Mouse (Mus musculus): ENCODE measurements at regions not wholly inside any gene's neighbourhood (a gene's known extent, or its start where the extent isn't known, plus 50 kb on each side); places are given as distances from the start of the nearest gene placed in this dataset.

DNA sequence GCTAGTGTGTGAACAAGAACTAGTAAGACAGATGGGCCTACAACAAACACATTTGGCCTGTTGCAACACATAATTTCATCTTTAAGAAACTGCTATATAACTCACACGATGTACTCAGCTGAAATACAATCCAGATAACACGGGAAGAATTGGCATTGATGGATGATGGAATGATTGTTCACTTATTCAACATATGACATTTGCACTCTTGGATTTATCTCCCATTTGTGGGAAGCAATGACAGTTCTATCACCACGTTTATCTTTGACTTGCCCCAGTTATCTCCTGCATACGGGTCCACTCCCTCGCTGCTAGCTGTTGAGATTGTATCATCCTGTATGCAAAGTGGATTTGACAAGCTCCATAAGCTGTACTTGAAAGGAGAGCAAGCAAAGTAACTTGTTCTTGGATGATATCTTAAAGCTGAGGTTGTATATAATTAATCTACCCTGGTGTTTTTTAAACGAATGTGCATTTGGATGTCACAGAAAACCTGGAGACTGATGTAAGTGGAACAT is 2474.9 kb upstream of the Gm7489 start:
- Histone ChIP-seq H3K4me1 (ENCODE audit: insufficient read depth, low read depth, low read length) (no peaks in the 10 kb centered on the region), H3K4me3 (ENCODE audit: low read depth, low read length) (no peak overlapping the region), H3K9me3 (ENCODE audit: low read length) (no peaks in the 10 kb centered on the region), H3K4me2 (replicated peaks; ENCODE audit: low read depth, low read length) (no peak overlapping the region), H3K36me3 (ENCODE audit: insufficient read depth, low read length) (no peaks in the 10 kb centered on the region), H3K27me3 (replicated peaks; ENCODE audit: insufficient read depth, low read length) (no peaks in the 10 kb centered on the region), H3K27ac (ENCODE audit: low read length) (no peak overlapping the region), H3K9ac (replicated peaks; ENCODE audit: low read depth) (no peak overlapping the region)
- 26% methylated on average over 6 of the region's 6 CpGs for WGBS
- DNase-seq (ENCODE audit: low spot score), result no peak
- ATAC-seq, result no peak
- TF ChIP-seq CTCF (IDR thresholded peaks at IDR 0.05), result no peak
- no peak for TF ChIP-seq EP300 (IDR thresholded peaks at IDR 0.05)

- no peak for ATAC-seq
- TF ChIP-seq EP300 (IDR thresholded peaks at IDR 0.05), result no peak
- TF ChIP-seq CTCF (IDR thresholded peaks at IDR 0.05), result no peak
- Histone ChIP-seq H3K27me3 (replicated peaks; ENCODE audit: insufficient read depth, low read length) (no peaks in the 10 kb centered on the region), H3K4me2 (replicated peaks; ENCODE audit: low read depth, low read length) (no peak overlapping the region), H3K27ac (ENCODE audit: low read length) (no peak overlapping the region), H3K4me1 (ENCODE audit: insufficient read depth, low read depth, low read length) (no peaks in the 10 kb centered on the region), H3K9ac (replicated peaks; ENCODE audit: low read depth) (no peak overlapping the region), H3K9me3 (ENCODE audit: low read length) (no peaks in the 10 kb centered on the region), H3K36me3 (ENCODE audit: insufficient read depth, low read length) (no peaks in the 10 kb centered on the region), H3K4me3 (ENCODE audit: low read depth, low read length) (no peak overlapping the region)
- DNase-seq (ENCODE audit: low spot score), result no peak
Observed at GRCm38 (mm10) chr15:51411966-51412365, 2472.7 kb upstream of the Gm7489 start.

GRCm38 (mm10) chr15:51442606-51443005 is 2442.1 kb upstream of the Gm7489 start:
- Histone ChIP-seq H3K9me3 (ENCODE audit: low read length) (no peaks in the 10 kb centered on the region), H3K27me3 (replicated peaks; ENCODE audit: insufficient read depth, low read length) (no peaks in the 10 kb centered on the region), H3K4me2 (replicated peaks; ENCODE audit: low read depth, low read length) (no peak overlapping the region), H3K36me3 (ENCODE audit: insufficient read depth, low read length) (no peaks in the 10 kb centered on the region), H3K4me1 (ENCODE audit: insufficient read depth, low read depth, low read length) (no peaks in the 10 kb centered on the region), H3K4me3 (ENCODE audit: low read depth, low read length) (no peak overlapping the region), H3K9ac (replicated peaks; ENCODE audit: low read depth) (no peak overlapping the region), H3K27ac (ENCODE audit: low read length) (no peak overlapping the region)
- WGBS, result 58% methylated on average over 2 of the region's 2 CpGs
- TF ChIP-seq CTCF (IDR thresholded peaks at IDR 0.05) (no peak), EP300 (IDR thresholded peaks at IDR 0.05) (no peak)
- ATAC-seq, result no peak
- DNase-seq (ENCODE audit: low spot score), result no peak

GRCm38 (mm10) chr15:51469895-51470294 is 2414.8 kb upstream of the Gm7489 start:
- no peak for ATAC-seq
- WGBS, result 65% methylated on average over 3 of the region's 3 CpGs
- no peaks in the 10 kb centered on the region for H3K36me3 ChIP-seq (ENCODE audit: insufficient read depth, low read length)
- no peaks in the 10 kb centered on the region for H3K27me3 ChIP-seq (replicated peaks; ENCODE audit: insufficient read depth, low read length)
- no peak overlapping the region for H3K4me3 ChIP-seq (ENCODE audit: low read depth, low read length)
- TF ChIP-seq CTCF (IDR thresholded peaks at IDR 0.05) (no peak), EP300 (IDR thresholded peaks at IDR 0.05) (no peak)
- H3K9me3 ChIP-seq (ENCODE audit: low read length), result no peaks in the 10 kb centered on the region
- no peak for DNase-seq (ENCODE audit: low spot score)
- H3K4me1 ChIP-seq (ENCODE audit: insufficient read depth, low read depth, low read length), result no peaks in the 10 kb centered on the region
- no peak overlapping the region for H3K9ac ChIP-seq (replicated peaks; ENCODE audit: low read depth)
- H3K4me2 ChIP-seq (replicated peaks; ENCODE audit: low read depth, low read length), result no peak overlapping the region
- H3K27ac ChIP-seq (ENCODE audit: low read length), result no peak overlapping the region

GRCm38 (mm10) chr15:51471143-51471542 is 2413.6 kb upstream of the Gm7489 start:
- WGBS, result 61% methylated on average over 1 of the region's 1 CpGs
- H3K4me3 ChIP-seq (ENCODE audit: low read depth, low read length), result no peak overlapping the region
- ATAC-seq, result no peak
- H3K27ac ChIP-seq (ENCODE audit: low read length), result no peak overlapping the region
- no peak overlapping the region for H3K9ac ChIP-seq (replicated peaks; ENCODE audit: low read depth)
- no peaks in the 10 kb centered on the region for H3K9me3 ChIP-seq (ENCODE audit: low read length)
- no peak for TF ChIP-seq EP300 (IDR thresholded peaks at IDR 0.05)
- no peaks in the 10 kb centered on the region for H3K4me1 ChIP-seq (ENCODE audit: insufficient read depth, low read depth, low read length)
- no peak for DNase-seq (ENCODE audit: low spot score)
- no peak overlapping the region for H3K4me2 ChIP-seq (replicated peaks; ENCODE audit: low read depth, low read length)
- no peaks in the 10 kb centered on the region for H3K36me3 ChIP-seq (ENCODE audit: insufficient read depth, low read length)
- no peaks in the 10 kb centered on the region for H3K27me3 ChIP-seq (replicated peaks; ENCODE audit: insufficient read depth, low read length)

DNA sequence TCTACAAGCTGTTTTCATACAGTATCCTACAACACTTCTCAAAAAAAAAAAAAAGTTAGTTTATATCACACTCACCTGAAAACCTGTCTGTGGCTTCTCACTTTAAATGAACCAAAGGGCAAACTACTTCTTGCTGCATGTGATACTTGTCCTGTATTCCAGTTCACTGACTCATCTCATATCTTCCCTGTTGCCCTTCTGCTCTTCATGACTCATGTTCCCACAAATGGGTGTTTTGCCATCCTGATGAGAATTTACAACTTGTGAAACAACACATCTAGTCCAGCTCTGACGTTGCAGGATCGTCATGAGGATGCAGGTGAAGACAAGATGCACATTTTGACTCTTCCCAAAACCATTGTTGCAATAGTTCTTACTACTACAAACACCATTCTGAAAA is 2412.7 kb upstream of the Gm7489 start:
- no peak overlapping the region for H3K9ac ChIP-seq (replicated peaks; ENCODE audit: low read depth)
- WGBS, result 79% methylated on average over 2 of the region's 2 CpGs
- no peak for ATAC-seq
- TF ChIP-seq CTCF (IDR thresholded peaks at IDR 0.05), result no peak
- H3K4me3 ChIP-seq (ENCODE audit: low read depth, low read length), result no peak overlapping the region
- no peaks in the 10 kb centered on the region for H3K36me3 ChIP-seq (ENCODE audit: insufficient read depth, low read length)
- DNase-seq (ENCODE audit: low spot score), result no peak
- H3K27me3 ChIP-seq (replicated peaks; ENCODE audit: insufficient read depth, low read length), result no peaks in the 10 kb centered on the region
- H3K4me1 ChIP-seq (ENCODE audit: insufficient read depth, low read depth, low read length), result no peaks in the 10 kb centered on the region
- H3K9me3 ChIP-seq (ENCODE audit: low read length), result no peaks in the 10 kb centered on the region
- H3K27ac ChIP-seq (ENCODE audit: low read length), result no peak overlapping the region
- H3K4me2 ChIP-seq (replicated peaks; ENCODE audit: low read depth, low read length), result no peak overlapping the region

DNA sequence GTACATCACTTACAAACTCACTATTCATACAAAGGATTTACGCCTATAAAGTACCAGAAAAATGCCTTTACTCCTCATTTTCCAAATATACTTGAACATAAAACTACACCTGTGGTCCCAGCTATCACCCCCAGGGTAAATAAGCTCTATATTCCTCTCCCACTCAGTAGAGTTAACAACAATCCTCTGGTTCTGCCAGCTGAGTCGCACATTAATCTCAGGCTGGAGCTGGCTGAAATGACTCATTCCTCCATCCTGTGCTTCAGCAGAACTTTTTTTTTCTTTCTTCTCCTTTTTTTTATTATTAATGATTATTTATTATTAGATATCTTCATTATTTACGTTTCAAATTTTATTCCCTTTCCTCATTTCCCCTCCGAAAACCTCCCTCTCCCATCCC is 2402.8 kb upstream of the Gm7489 start:
- H3K36me3 ChIP-seq (ENCODE audit: insufficient read depth, low read length), result no peaks in the 10 kb centered on the region
- H3K4me1 ChIP-seq (ENCODE audit: insufficient read depth, low read depth, low read length), result no peaks in the 10 kb centered on the region
- H3K9ac ChIP-seq (replicated peaks; ENCODE audit: low read depth), result no peak overlapping the region
- H3K27me3 ChIP-seq (replicated peaks; ENCODE audit: insufficient read depth, low read length), result no peaks in the 10 kb centered on the region
- TF ChIP-seq EP300 (IDR thresholded peaks at IDR 0.05) (no peak), CTCF (IDR thresholded peaks at IDR 0.05) (no peak)
- DNase-seq (ENCODE audit: low spot score) (no peak), ATAC-seq (no peak)
- WGBS, result 64% methylated on average over 4 of the region's 4 CpGs
- H3K4me2 ChIP-seq (replicated peaks; ENCODE audit: low read depth, low read length), result no peak overlapping the region
- no peaks in the 10 kb centered on the region for H3K9me3 ChIP-seq (ENCODE audit: low read length)
- no peak overlapping the region for H3K4me3 ChIP-seq (ENCODE audit: low read depth, low read length)
- H3K27ac ChIP-seq (ENCODE audit: low read length), result no peak overlapping the region

Measured in lung, postnatal 0 days (tissue).